16 mouse cellular contexts compared by ENCODE assay signal in genomic region chr11:32181246-32181645, GRCm38 (mm10). TPM values are rescaled to one million over a fixed set of nuclear protein-coding genes. Genes with fewer than 3 reads are reported as not detected.
"Had no signal": no experiment of that assay in that cellular context is flagged by ENCODE, and none has a peak within 500 bp of the region (broad histone marks: within the 10 kb centered on the region; RNA-seq: fewer than 3 reads in every experiment).

No protein-coding gene starts in this region.

- H3K27ac ChIP-seq: neural tube, embryonic 12.5 days; neural tube, embryonic 13.5 days; neural tube, embryonic 15.5 days; stomach, embryonic 15.5 days; stomach, postnatal 0 days had no signal

- DNase-seq: retina, postnatal 1 day; right cerebral cortex, adult 18-20 months; right cerebral cortex, postnatal 14 days; right cerebral cortex, postnatal 25 days; right cerebral cortex, postnatal 4 days; spleen, adult 18-20 months; thymus, adult 18-20 months; thymus, postnatal 14 days; thymus, postnatal 25 days; thymus, postnatal 36 days had no signal

- H3K9ac ChIP-seq: neural tube, embryonic 12.5 days; neural tube, embryonic 13.5 days; neural tube, embryonic 15.5 days; stomach, embryonic 15.5 days had no signal

- H3K36me3 ChIP-seq: neural tube, embryonic 12.5 days; neural tube, embryonic 13.5 days; neural tube, embryonic 15.5 days; stomach, embryonic 15.5 days had no signal

- H3K27me3 ChIP-seq: neural tube, embryonic 12.5 days; neural tube, embryonic 15.5 days; stomach, embryonic 15.5 days had no signal

- H3K4me3 ChIP-seq: neural tube, embryonic 12.5 days; neural tube, embryonic 13.5 days; neural tube, embryonic 15.5 days; stomach, embryonic 15.5 days had no signal

- H3K4me1 ChIP-seq: neural tube, embryonic 12.5 days; neural tube, embryonic 13.5 days had no signal

- H3K4me2 ChIP-seq: neural tube, embryonic 12.5 days; neural tube, embryonic 13.5 days; neural tube, embryonic 15.5 days; stomach, embryonic 15.5 days had no signal

- H3K9me3 ChIP-seq: neural tube, embryonic 12.5 days; neural tube, embryonic 13.5 days; neural tube, embryonic 15.5 days; stomach, embryonic 15.5 days had no signal

RNA-seq across cellular contexts. Expression of gene Il9r, which starts 18.8 kb away (rescaled TPM):
- polyA plus RNA-seq: neural tube, embryonic 13.5 days; neural tube, embryonic 14.5 days; neural tube, embryonic 15.5 days; stomach, postnatal 0 days had no signal
